Mouse (Mus musculus) forebrain, embryonic 15.5 days (tissue): ENCODE measurements around the gene Golga1. TPM values are rescaled to one million over a fixed set of nuclear protein-coding genes. Genes with fewer than 3 reads are reported as not detected.
"Not testable (repeated sequence)": the region's sequence is repeated elsewhere in the genome, so short reads cannot be mapped to it uniquely, and the experiment has no call there.

ENCODE experiments used
- ATAC-seq: fragments of 200-750 bp; cut with Nextera tagmentation; replicated peaks from 2 replicates; pipeline ENCODE4 v1.8.0; 2017; ENCODE audit warnings: mild to moderate bottlenecking, moderate TSS enrichment, moderate library complexity
- H3K27ac ChIP-seq: fragments of 300-500 bp; sonication (generic); replicated peaks from 2 replicates; pipeline ENCODE4 v1.5.1; 2015; ENCODE audit warnings: mild to moderate bottlenecking, inconsistent platforms
- H3K27me3 ChIP-seq: fragments of 300-500 bp; sonication (generic); 2 replicates; pipeline ENCODE4 v1.6.1; 2015; ENCODE audit warnings: inconsistent platforms
- H3K36me3 ChIP-seq: fragments of 300-500 bp; sonication (generic); 2 replicates; pipeline ENCODE4 v1.6.1; 2015; ENCODE audit warnings: mild to moderate bottlenecking, inconsistent platforms
- H3K4me1 ChIP-seq: fragments of 300-500 bp; sonication (generic); 2 replicates; pipeline ENCODE4 v1.6.1; 2015; ENCODE audit warnings: inconsistent platforms
- H3K4me2 ChIP-seq: fragments of 300-500 bp; sonication (generic); replicated peaks from 2 replicates; pipeline ENCODE4 v1.6.1; 2015; ENCODE audit warnings: mild to moderate bottlenecking, inconsistent platforms
- H3K4me3 ChIP-seq: fragments of 300-500 bp; sonication (generic); 2 replicates; pipeline ENCODE4 v1.5.1; 2015; ENCODE audit warnings: mild to moderate bottlenecking, inconsistent platforms
- H3K9ac ChIP-seq: fragments of 300-500 bp; sonication (generic); replicated peaks from 2 replicates; pipeline ENCODE4 v1.6.1; 2015; ENCODE audit warnings: mild to moderate bottlenecking, inconsistent platforms
- H3K9me3 ChIP-seq: fragments of 300-500 bp; sonication (generic); 2 replicates; pipeline ENCODE4 v1.6.1; 2016; ENCODE audit warnings: inconsistent platforms
- WGBS: fragments of 180-500 bp; shearing (Covaris S2); methylation state at CpG from one replicate; pipeline ENCODE4 v1.1.7; 2015; ENCODE audit warnings: mixed read lengths; 5-methylcytosine and 5-hydroxymethylcytosine counted together
- polyA plus RNA-seq: library from polyadenylated mRNA; unstranded; fragments of >200 nt; fragmentation: Nextera tagmentation; extraction: Ambion mirVana; gene quantifications from 2 replicates; pipeline ENCODE4 v1.2.1, GENCODE M21; 2015

The Golga1 gene
- 37.5 and 38.8 TPM in 2 replicates for polyA plus RNA-seq

- H3K4me1 ChIP-seq, result peaks cover 13% of the 10 kb centered on the region
- no peaks in the 10 kb centered on the region for H3K9me3 ChIP-seq
- H3K36me3 ChIP-seq, result peaks cover 22% of the 10 kb centered on the region
- peak within 1 kb of the TSS; percentile 75 for H3K27ac ChIP-seq
- H3K4me3 ChIP-seq, result peak within 1 kb of the TSS; percentile 98
- ATAC-seq, result peak; percentile 99
- WGBS, result under 1% methylated on average over 50 of the region's 50 CpGs
- H3K9ac ChIP-seq, result peak within 1 kb of the TSS; percentile 96
- no peaks in the 10 kb centered on the region for H3K27me3 ChIP-seq
- H3K4me2 ChIP-seq, result peak within 1 kb of the TSS; percentile 85
These were observed at the start of gene Golga1 for GRCm38 (mm10) chr2:39065400-39065987. Golga1 (minus strand) TSS chr2:39065541.

DNA sequence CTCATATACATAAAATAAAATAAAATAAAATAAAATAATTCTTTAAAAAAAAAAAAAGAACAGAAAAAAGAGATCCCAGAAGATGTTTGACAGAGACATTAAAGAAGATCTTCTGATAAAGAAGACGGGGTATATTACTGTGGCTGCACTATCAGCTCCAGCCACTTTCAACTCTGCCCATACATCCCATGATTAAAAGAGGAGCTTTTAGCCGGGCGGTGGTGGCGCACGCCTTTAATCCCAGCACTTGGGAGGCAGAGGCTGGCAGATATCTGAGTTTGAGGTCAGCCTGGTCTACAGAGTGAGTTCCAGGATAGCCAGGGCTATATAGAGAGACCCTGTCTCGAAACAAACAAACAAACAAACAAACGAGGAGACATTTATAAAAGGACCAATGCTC, 48.8 kb upstream of the Golga1 start:
- Histone ChIP-seq H3K27ac (no peak overlapping the region), H3K4me2 (no peak overlapping the region), H3K36me3 (peaks cover 40% of the 10 kb centered on the region), H3K27me3 (no peaks in the 10 kb centered on the region), H3K4me1 (no peaks in the 10 kb centered on the region), H3K9me3 (no peaks in the 10 kb centered on the region), H3K9ac (no peak overlapping the region), H3K4me3 (no peak overlapping the region)
- ATAC-seq, result no peak
- 95% methylated on average over 7 of the region's 7 CpGs for WGBS

DNA sequence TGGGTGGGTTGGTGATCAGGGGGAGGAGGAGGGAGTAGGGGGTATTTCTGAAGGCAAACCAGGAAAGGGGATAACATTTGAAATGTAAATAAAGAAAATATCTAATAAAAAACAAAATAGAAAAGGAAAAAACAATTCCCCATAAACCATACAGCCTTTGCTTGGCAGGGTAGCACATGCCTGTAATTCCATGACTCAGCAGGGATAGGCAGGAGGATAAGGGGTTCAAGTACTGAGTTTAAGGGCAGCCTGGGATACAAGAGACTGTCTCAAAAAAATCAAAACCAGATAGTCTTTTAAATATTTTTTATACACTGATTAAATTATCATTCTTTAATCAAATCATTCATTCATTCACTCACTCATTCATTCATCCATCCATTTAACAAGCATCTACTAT, 45.2 kb upstream of the Golga1 start:
- H3K36me3 ChIP-seq, result peaks cover 24% of the 10 kb centered on the region

DNA sequence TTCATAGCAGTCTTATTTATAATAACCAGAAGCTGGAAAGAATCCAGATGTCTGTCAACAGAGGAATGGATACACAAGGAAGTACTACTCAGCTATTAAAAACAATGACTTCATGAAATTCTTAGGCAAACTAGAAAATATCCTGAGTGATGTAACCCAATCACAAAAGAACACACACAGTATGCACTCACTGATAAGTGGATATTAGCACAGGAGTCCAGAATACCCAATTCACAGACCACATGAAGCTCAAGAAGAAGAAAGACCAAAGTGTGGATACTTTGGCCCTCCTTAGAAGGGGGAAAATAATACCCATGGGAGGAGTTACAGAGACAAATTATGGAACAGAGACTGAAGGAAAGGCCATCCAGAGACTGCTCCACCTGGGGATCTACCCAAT, 44.4 kb upstream of the Golga1 start:
- not testable (repeated sequence) for H3K4me1 ChIP-seq, ATAC-seq, H3K4me3 ChIP-seq, H3K27me3 ChIP-seq, H3K9ac ChIP-seq, H3K9me3 ChIP-seq, H3K4me2 ChIP-seq, H3K27ac ChIP-seq
- peaks cover 22% of the 10 kb centered on the region for H3K36me3 ChIP-seq

More for the DNA sequence above, 45.2 kb upstream of the Golga1 start:
- Histone ChIP-seq H3K4me1 (no peaks in the 10 kb centered on the region), H3K4me2 (no peak overlapping the region), H3K27me3 (no peaks in the 10 kb centered on the region), H3K4me3 (no peak overlapping the region), H3K27ac (no peak overlapping the region), H3K9ac (no peak overlapping the region), H3K9me3 (no peaks in the 10 kb centered on the region)
- no peak for ATAC-seq

DNA sequence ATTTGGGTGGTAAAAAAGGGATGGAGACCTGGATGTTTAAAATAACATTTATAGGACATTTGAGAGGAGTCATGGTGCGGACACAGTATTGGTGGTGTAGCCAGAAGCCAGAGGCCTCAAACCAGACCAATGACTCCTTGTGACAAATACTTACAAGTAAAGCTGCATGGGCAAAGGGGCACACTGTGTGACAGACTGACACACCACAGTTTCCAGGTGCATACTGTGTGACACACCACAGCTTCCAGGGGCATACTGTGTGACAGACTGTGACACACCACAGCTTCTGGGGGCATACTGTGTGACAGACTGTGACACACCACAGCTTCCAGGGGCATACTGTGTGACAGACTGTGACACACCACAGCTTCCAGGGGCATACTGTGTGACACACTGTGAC, 34.6 kb upstream of the Golga1 start:
- not testable (repeated sequence) for ATAC-seq, H3K27me3 ChIP-seq, H3K9ac ChIP-seq, H3K27ac ChIP-seq, H3K4me2 ChIP-seq, H3K9me3 ChIP-seq, H3K4me1 ChIP-seq, H3K4me3 ChIP-seq
- 93% methylated on average over 1 of the region's 1 CpGs for WGBS
- H3K36me3 ChIP-seq, result peaks cover 45% of the 10 kb centered on the region

- no peaks in the 10 kb centered on the region for H3K27me3 ChIP-seq
- H3K36me3 ChIP-seq, result peaks cover 49% of the 10 kb centered on the region
- no peak overlapping the region for H3K27ac ChIP-seq
- no peak for ATAC-seq
- no peaks in the 10 kb centered on the region for H3K9me3 ChIP-seq
- H3K4me2 ChIP-seq, result no peak overlapping the region
- H3K9ac ChIP-seq, result no peak overlapping the region
- H3K4me3 ChIP-seq, result no peak overlapping the region
- H3K4me1 ChIP-seq, result no peaks in the 10 kb centered on the region
These were observed 32.7 kb upstream of the Golga1 start for GRCm38 (mm10) chr2:39097993-39098392.

DNA sequence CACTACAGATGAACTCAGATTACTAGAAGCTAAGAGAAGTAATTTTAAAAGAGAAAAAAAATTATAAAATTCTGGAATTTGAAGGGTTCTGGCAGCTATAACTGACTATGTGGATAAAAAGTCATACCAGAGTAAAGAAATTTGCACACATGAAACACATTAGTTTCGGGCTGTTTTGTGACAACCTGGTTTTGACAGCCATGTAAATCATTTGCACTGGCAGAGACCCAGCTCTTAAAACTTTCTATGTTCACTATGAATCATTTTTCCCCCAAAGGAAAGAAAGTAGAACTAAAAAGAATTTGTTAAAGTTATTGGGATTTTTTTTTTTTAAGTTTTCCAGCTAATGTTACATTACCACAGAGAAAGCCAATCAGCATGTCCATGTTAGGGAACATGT, 26.6 kb upstream of the Golga1 start:
- H3K9ac ChIP-seq, result no peak overlapping the region
- H3K9me3 ChIP-seq, result no peaks in the 10 kb centered on the region
- H3K4me2 ChIP-seq, result no peak overlapping the region
- no peaks in the 10 kb centered on the region for H3K4me1 ChIP-seq
- no peak for ATAC-seq
- 85% methylated on average over 1 of the region's 1 CpGs for WGBS
- peaks cover 40% of the 10 kb centered on the region for H3K36me3 ChIP-seq
- H3K27ac ChIP-seq, result no peak overlapping the region
- H3K27me3 ChIP-seq, result no peaks in the 10 kb centered on the region
- no peak overlapping the region for H3K4me3 ChIP-seq

DNA sequence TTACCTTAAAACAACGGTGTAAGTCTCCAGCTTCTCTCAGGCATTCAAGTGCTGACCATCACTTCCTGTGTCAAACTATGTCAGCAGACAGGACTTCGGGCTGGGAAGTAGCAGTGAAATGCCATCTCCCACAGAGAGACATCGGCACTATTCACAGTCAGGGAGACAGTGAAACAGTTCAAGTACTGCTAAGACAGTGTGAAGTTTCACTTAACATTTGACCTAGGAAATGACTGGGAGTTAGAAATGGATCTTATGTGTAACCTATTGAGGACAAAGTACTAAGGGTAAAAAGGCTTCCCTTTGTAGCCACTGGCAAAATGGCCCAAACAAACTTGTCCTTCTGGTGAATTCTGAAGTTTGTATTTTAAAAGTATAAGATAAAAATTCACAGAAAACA, 17.4 kb upstream of the Golga1 start:
- no peak overlapping the region for H3K4me2 ChIP-seq
- no peak overlapping the region for H3K4me3 ChIP-seq
- no peaks in the 10 kb centered on the region for H3K4me1 ChIP-seq
- no peak for ATAC-seq
- H3K27me3 ChIP-seq, result no peaks in the 10 kb centered on the region
- H3K9ac ChIP-seq, result no peak overlapping the region
- WGBS, result 93% methylated on average over 3 of the region's 3 CpGs
- no peaks in the 10 kb centered on the region for H3K9me3 ChIP-seq
- peaks cover 60% of the 10 kb centered on the region for H3K36me3 ChIP-seq
- no peak overlapping the region for H3K27ac ChIP-seq

GRCm38 (mm10) chr2:39070666-39071065, 5.3 kb upstream of the Golga1 start:
- H3K4me1 ChIP-seq, result 0 out of 2 replicates have a peak, but pooled peaks cover 3% of the 10 kb centered on the region
- H3K9me3 ChIP-seq, result no peaks in the 10 kb centered on the region
- no peaks in the 10 kb centered on the region for H3K27me3 ChIP-seq
- H3K4me3 ChIP-seq, result no peak overlapping the region
- no peak for ATAC-seq
- H3K27ac ChIP-seq, result no peak overlapping the region
- no peak overlapping the region for H3K9ac ChIP-seq
- H3K4me2 ChIP-seq, result no peak overlapping the region
- H3K36me3 ChIP-seq, result peaks cover 10% of the 10 kb centered on the region

DNA sequence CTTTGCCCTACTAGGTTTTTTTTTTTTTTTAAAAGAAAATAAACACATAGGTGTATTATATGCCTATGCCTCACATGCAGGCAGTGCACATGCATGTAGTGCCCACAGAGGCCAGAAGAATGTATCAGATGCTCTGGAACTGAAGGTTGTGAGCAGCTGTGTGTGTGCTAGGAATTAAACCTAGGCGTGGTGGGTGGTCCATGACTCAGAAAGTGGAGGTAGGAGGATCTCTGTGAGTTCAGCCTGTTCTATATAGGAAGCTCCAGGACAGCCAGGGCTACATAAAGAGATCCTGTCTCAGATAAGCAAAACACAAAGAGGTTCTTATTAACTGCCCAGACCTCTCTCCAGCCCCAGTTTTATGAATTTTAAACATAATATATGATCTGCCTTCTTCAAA, 3.8 kb upstream of the Golga1 start:
- WGBS, result 82% methylated on average over 1 of the region's 1 CpGs
- Histone ChIP-seq H3K9me3 (no peaks in the 10 kb centered on the region), H3K36me3 (peaks cover 7% of the 10 kb centered on the region; the same call in 1 of the 2 replicates), H3K9ac (no peak overlapping the region), H3K27me3 (no peaks in the 10 kb centered on the region), H3K27ac (no peak overlapping the region), H3K4me1 (peaks cover 11% of the 10 kb centered on the region), H3K4me3 (no peak overlapping the region), H3K4me2 (no peak overlapping the region)
- no peak for ATAC-seq

GRCm38 (mm10) chr2:39064687-39065399, 498 bp downstream of the Golga1 start:
- Histone ChIP-seq H3K4me2 (peak overlapping the region; percentile 85), H3K9me3 (no peaks in the 10 kb centered on the region), H3K27ac (peak overlapping the region; percentile 75), H3K27me3 (no peaks in the 10 kb centered on the region), H3K9ac (peak overlapping the region; percentile 96), H3K36me3 (peaks cover 29% of the 10 kb centered on the region), H3K4me1 (peaks cover 13% of the 10 kb centered on the region), H3K4me3 (peak overlapping the region; percentile 98)
- 4% methylated on average over 25 of the region's 25 CpGs for WGBS
- peak; percentile 90 for ATAC-seq

DNA sequence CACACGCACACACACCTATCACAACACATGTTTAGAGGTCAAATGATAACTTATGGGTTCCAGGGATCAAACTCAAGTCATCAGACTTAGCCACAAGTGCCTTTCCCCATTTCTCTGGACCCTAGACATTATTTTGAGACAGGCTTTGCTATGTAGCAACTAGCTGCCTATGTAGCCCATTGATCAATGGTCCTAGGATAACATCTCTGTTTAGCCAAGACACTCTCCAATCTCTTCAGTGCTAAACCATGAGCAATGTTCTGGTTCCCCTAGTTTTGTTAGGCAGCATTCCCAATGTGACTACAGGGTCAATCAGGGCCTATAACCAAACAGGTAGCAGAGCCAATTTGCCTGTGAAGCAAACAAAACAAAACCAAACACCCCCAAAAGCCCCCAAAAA, 16.8 kb downstream of the Golga1 start:
- Histone ChIP-seq H3K4me1 (no peaks in the 10 kb centered on the region), H3K9ac (no peak overlapping the region), H3K4me2 (no peak overlapping the region), H3K27me3 (no peaks in the 10 kb centered on the region), H3K9me3 (no peaks in the 10 kb centered on the region), H3K27ac (no peak overlapping the region), H3K4me3 (no peak overlapping the region), H3K36me3 (peaks cover 84% of the 10 kb centered on the region)
- 98% methylated on average over 1 of the region's 1 CpGs for WGBS
- no peak for ATAC-seq

DNA sequence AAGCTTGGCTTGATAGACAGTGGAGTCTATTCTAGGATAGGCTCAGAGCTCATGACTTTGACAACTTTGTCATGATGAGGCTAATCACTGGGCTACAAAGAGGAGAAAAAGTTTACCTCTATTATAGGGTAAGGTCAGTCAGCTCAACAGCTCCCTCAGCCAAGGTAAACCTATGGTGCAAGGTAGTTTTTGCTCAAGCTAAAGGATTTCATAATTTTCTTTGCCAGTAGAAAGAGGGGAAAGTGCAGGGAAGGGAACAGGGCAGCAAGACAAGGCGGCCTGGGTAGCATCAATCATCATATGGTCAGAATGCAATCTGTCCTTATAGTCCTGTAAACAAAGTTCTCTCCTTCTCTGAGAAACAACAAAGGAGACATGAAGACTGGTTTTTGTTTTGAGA, 25.1 kb downstream of the Golga1 start:
- Histone ChIP-seq H3K9ac (no peak overlapping the region), H3K27ac (no peak overlapping the region), H3K4me3 (no peak overlapping the region), H3K27me3 (no peaks in the 10 kb centered on the region), H3K4me1 (no peaks in the 10 kb centered on the region), H3K9me3 (no peaks in the 10 kb centered on the region), H3K36me3 (peaks cover 77% of the 10 kb centered on the region), H3K4me2 (no peak overlapping the region)
- no peak for ATAC-seq
- WGBS, result 97% methylated on average over 1 of the region's 1 CpGs
